Mouse (Mus musculus) cerebellum, postnatal 36 days (tissue): ENCODE data around the gene Mpig6b.
A peak's percentile ranks its signal among the peaks of the same experiment; 100 is the strongest.
"Not testable (repeated sequence)": the region's sequence is repeated elsewhere in the genome, so short reads cannot be mapped to it uniquely, and the experiment has no call there.

Experiments
- DNase-seq, 2 experiments: peaks; one replicate each; pipeline ENCODE4 v3.0.0; 2021 to 2022; ENCODE audit warnings: mixed read lengths in 2 of 2

Gene Mpig6b

GRCm38 (mm10) chr17:35034896-35035295, 31.1 kb downstream of the Mpig6b start:
- no peak for DNase-seq

- not testable (repeated sequence) for DNase-seq
Measured at GRCm38 (mm10) chr17:35033703-35034102, 32.3 kb downstream of the Mpig6b start.

GRCm38 (mm10) chr17:35032323-35032870, 33.6 kb downstream of the Mpig6b start:
- no peak for DNase-seq

GRCm38 (mm10) chr17:35031880-35032279, 34.1 kb downstream of the Mpig6b start:
- DNase-seq = no peak

GRCm38 (mm10) chr17:35031272-35031671, 34.7 kb downstream of the Mpig6b start:
- no peak for DNase-seq

GRCm38 (mm10) chr17:35029691-35030532, 36.1 kb downstream of the Mpig6b start:
- peak in 1 of 2 experiments; percentile 18 for DNase-seq

GRCm38 (mm10) chr17:35028315-35028714, 37.7 kb downstream of the Mpig6b start:
- no peak for DNase-seq

- peak in 1 of 2 experiments; percentile 30 for DNase-seq
Measured at GRCm38 (mm10) chr17:35027277-35028068, 38.5 kb downstream of the Mpig6b start, which contains the start of gene Sapcd1. Gene Sapcd1 (minus strand): TSS chr17:35028016.

GRCm38 (mm10) chr17:35026206-35026605, 39.8 kb downstream of the Mpig6b start:
- DNase-seq = no peak

- DNase-seq = no peak
Measured at GRCm38 (mm10) chr17:35024691-35025488, 41.1 kb downstream of the Mpig6b start.

- DNase-seq = no peak
Measured at GRCm38 (mm10) chr17:35024261-35024660, 41.7 kb downstream of the Mpig6b start.

GRCm38 (mm10) chr17:35023756-35024155, 42.2 kb downstream of the Mpig6b start:
- no peak for DNase-seq

- DNase-seq = no peak
Measured at GRCm38 (mm10) chr17:35023221-35023620, 42.8 kb downstream of the Mpig6b start.

- no peak for DNase-seq
Measured at GRCm38 (mm10) chr17:35022541-35023060, 43.4 kb downstream of the Mpig6b start.

- no peak for DNase-seq
Measured at GRCm38 (mm10) chr17:35021842-35022477, 44.0 kb downstream of the Mpig6b start.

GRCm38 (mm10) chr17:35021163-35021808, 44.7 kb downstream of the Mpig6b start:
- DNase-seq = peak; percentile 91

- peak in 1 of 2 experiments; percentile 9 for DNase-seq
Measured at GRCm38 (mm10) chr17:35020551-35020950, 45.4 kb downstream of the Mpig6b start.

GRCm38 (mm10) chr17:35019894-35020293, 46.1 kb downstream of the Mpig6b start:
- peak in 1 of 2 experiments; percentile 15 for DNase-seq

GRCm38 (mm10) chr17:35018171-35018570, 47.8 kb downstream of the Mpig6b start:
- DNase-seq = peak in 1 of 2 experiments; percentile 17

GRCm38 (mm10) chr17:35017706-35018030, 48.3 kb downstream of the Mpig6b start:
- peak in 1 of 2 experiments; percentile 27 for DNase-seq
